Mouse (Mus musculus) hindbrain, embryonic 16.5 days (tissue): Measurements from ENCODE around the gene Xirp1. TPM values are rescaled to one million over a fixed set of nuclear protein-coding genes. Genes with fewer than 3 reads are reported as not detected.

Source experiments
- ATAC-seq: fragments of 200-750 bp; cut with Nextera tagmentation; 2 replicates; pipeline ENCODE4 v1.8.0; 2017; ENCODE audit warnings: moderate TSS enrichment, moderate library complexity
- H3K27ac ChIP-seq: fragments of 300-500 bp; sonication (generic); 2 replicates; pipeline ENCODE4 v1.5.1; 2014; ENCODE audit warnings: low read depth, mild to moderate bottlenecking, control low read depth, low read length, moderate library complexity
- H3K27me3 ChIP-seq: fragments of 300-500 bp; sonication (generic); replicated peaks from 2 replicates; pipeline ENCODE4 v1.6.1; 2014; ENCODE audit warnings: low read length; ENCODE audit not compliant: control insufficient read depth, insufficient read depth
- H3K36me3 ChIP-seq: fragments of 300-500 bp; sonication (generic); 2 replicates; pipeline ENCODE4 v1.6.1; 2014; ENCODE audit warnings: mild to moderate bottlenecking, low read length, moderate library complexity, mixed read lengths; ENCODE audit not compliant: control insufficient read depth, insufficient read depth
- H3K4me1 ChIP-seq: fragments of 300-500 bp; sonication (generic); 2 replicates; pipeline ENCODE4 v1.6.1; 2014; ENCODE audit warnings: low read depth, low read length; ENCODE audit not compliant: control insufficient read depth, insufficient read depth
- H3K4me2 ChIP-seq: fragments of 300-500 bp; sonication (generic); 2 replicates; pipeline ENCODE4 v1.6.1; 2014; ENCODE audit warnings: mild to moderate bottlenecking, low read length, control low read depth, moderate library complexity
- H3K4me3 ChIP-seq: fragments of 300-500 bp; sonication (generic); 2 replicates; pipeline ENCODE4 v1.5.1; 2014; ENCODE audit warnings: mild to moderate bottlenecking, low read length, control low read depth, moderate library complexity
- H3K9ac ChIP-seq: fragments of 300-500 bp; sonication (generic); 2 replicates; pipeline ENCODE4 v1.6.1; 2014; ENCODE audit warnings: low read depth, mild to moderate bottlenecking, control low read depth, low read length, moderate library complexity
- H3K9me3 ChIP-seq: fragments of 300-500 bp; sonication (generic); 2 replicates; pipeline ENCODE4 v1.6.1; 2014; ENCODE audit warnings: mild to moderate bottlenecking, low read length, moderate library complexity; ENCODE audit not compliant: control insufficient read depth
- WGBS: fragments of 180-500 bp; shearing (Covaris S2); extraction: QIAGEN DNeasy Blood & Tissue Kit; methylation state at CpG from one replicate; pipeline ENCODE4 v1.1.7; 2014; 5-methylcytosine and 5-hydroxymethylcytosine counted together
- polyA plus RNA-seq: library from polyadenylated mRNA; unstranded; fragments of >200 nt; fragmentation: Nextera tagmentation; extraction: Ambion mirVana; gene quantifications from 2 replicates; pipeline ENCODE4 v1.2.1, GENCODE M21; 2015

The Xirp1 gene
- polyA plus RNA-seq, 1 experiment from 2014 or later, result not detected

- Histone ChIP-seq H3K9me3 (no peaks in the 10 kb centered on the region), H3K9ac (no peak overlapping the region), H3K4me2 (no peak overlapping the region), H3K4me3 (no peak overlapping the region), H3K27ac (no peak overlapping the region; the same call in 1 of the 2 replicates), H3K27me3 (no peaks in the 10 kb centered on the region), H3K4me1 (peaks cover 16% of the 10 kb centered on the region), H3K36me3 (no peaks in the 10 kb centered on the region)
- no peak for ATAC-seq
- WGBS, result 72% methylated on average over 12 of the region's 12 CpGs
Observed at GRCm38 (mm10) chr9:119972582-119972981, 50.8 kb downstream of the Xirp1 start.

GRCm38 (mm10) chr9:119972166-119972565, 51.2 kb downstream of the Xirp1 start:
- Histone ChIP-seq H3K9me3 (no peaks in the 10 kb centered on the region), H3K4me2 (no peak overlapping the region), H3K9ac (no peak overlapping the region), H3K4me1 (peaks cover 13% of the 10 kb centered on the region), H3K27ac (no peak overlapping the region; the same call in 1 of the 2 replicates), H3K36me3 (no peaks in the 10 kb centered on the region), H3K4me3 (no peak overlapping the region), H3K27me3 (no peaks in the 10 kb centered on the region)
- WGBS, result 83% methylated on average over 10 of the region's 10 CpGs
- no peak for ATAC-seq

GRCm38 (mm10) chr9:119970763-119971656, 52.4 kb downstream of the Xirp1 start:
- 66% methylated on average over 7 of the region's 7 CpGs for WGBS
- peak overlapping the region; percentile 55 for H3K27ac ChIP-seq
- no peaks in the 10 kb centered on the region for H3K27me3 ChIP-seq
- peak; percentile 70 for ATAC-seq
- no peaks in the 10 kb centered on the region for H3K9me3 ChIP-seq
- H3K4me3 ChIP-seq, result no peak overlapping the region
- no peak overlapping the region for H3K4me2 ChIP-seq
- H3K36me3 ChIP-seq, result no peaks in the 10 kb centered on the region
- H3K9ac ChIP-seq, result no peak overlapping the region
- H3K4me1 ChIP-seq, result peaks cover 11% of the 10 kb centered on the region

GRCm38 (mm10) chr9:119970221-119970620, 53.2 kb downstream of the Xirp1 start:
- peak overlapping the region; percentile 26; the same call in 1 of the 2 replicates for H3K27ac ChIP-seq
- ATAC-seq, result peak; percentile 31; the same call in 1 of the 2 replicates

GRCm38 (mm10) chr9:119969811-119970210, 53.6 kb downstream of the Xirp1 start:
- no peak for ATAC-seq
- Histone ChIP-seq H3K9ac (no peak overlapping the region), H3K4me2 (no peak overlapping the region), H3K4me3 (no peak overlapping the region), H3K4me1 (peaks cover 11% of the 10 kb centered on the region), H3K9me3 (no peaks in the 10 kb centered on the region), H3K27me3 (no peaks in the 10 kb centered on the region), H3K36me3 (no peaks in the 10 kb centered on the region), H3K27ac (no peak overlapping the region)
- 80% methylated on average over 7 of the region's 7 CpGs for WGBS

More at GRCm38 (mm10) chr9:119970221-119970620, 53.2 kb downstream of the Xirp1 start:
- Histone ChIP-seq H3K4me2 (no peak overlapping the region), H3K36me3 (no peaks in the 10 kb centered on the region), H3K27me3 (no peaks in the 10 kb centered on the region), H3K9me3 (no peaks in the 10 kb centered on the region), H3K4me1 (peaks cover 11% of the 10 kb centered on the region), H3K4me3 (no peak overlapping the region), H3K9ac (no peak overlapping the region)
- 35% methylated on average over 6 of the region's 6 CpGs for WGBS

GRCm38 (mm10) chr9:119966221-119966910, 57.0 kb downstream of the Xirp1 start:
- no peak overlapping the region for H3K4me2 ChIP-seq
- no peaks in the 10 kb centered on the region for H3K36me3 ChIP-seq
- peaks cover 11% of the 10 kb centered on the region for H3K4me1 ChIP-seq
- no peak overlapping the region for H3K4me3 ChIP-seq
- ATAC-seq, result no peak
- H3K9me3 ChIP-seq, result no peaks in the 10 kb centered on the region
- 81% methylated on average over 26 of the region's 26 CpGs for WGBS
- H3K9ac ChIP-seq, result no peak overlapping the region
- no peak overlapping the region for H3K27ac ChIP-seq
- H3K27me3 ChIP-seq, result no peaks in the 10 kb centered on the region; the same call in 1 of the 2 replicates

GRCm38 (mm10) chr9:119965186-119965585, 58.2 kb downstream of the Xirp1 start:
- no peaks in the 10 kb centered on the region; the same call in 1 of the 2 replicates for H3K27me3 ChIP-seq
- no peaks in the 10 kb centered on the region for H3K9me3 ChIP-seq
- no peak overlapping the region for H3K4me3 ChIP-seq
- H3K4me2 ChIP-seq, result no peak overlapping the region
- no peaks in the 10 kb centered on the region for H3K36me3 ChIP-seq
- H3K9ac ChIP-seq, result no peak overlapping the region
- no peak overlapping the region for H3K27ac ChIP-seq
- no peak for ATAC-seq
- H3K4me1 ChIP-seq, result no peaks in the 10 kb centered on the region
- WGBS, result 74% methylated on average over 3 of the region's 3 CpGs

GRCm38 (mm10) chr9:119964206-119964605, 59.2 kb downstream of the Xirp1 start:
- Histone ChIP-seq H3K9ac (no peak overlapping the region), H3K4me1 (no peaks in the 10 kb centered on the region), H3K4me2 (no peak overlapping the region), H3K27ac (no peak overlapping the region), H3K36me3 (no peaks in the 10 kb centered on the region), H3K27me3 (no peaks in the 10 kb centered on the region; the same call in 1 of the 2 replicates), H3K9me3 (no peaks in the 10 kb centered on the region), H3K4me3 (no peak overlapping the region)
- 80% methylated on average over 3 of the region's 3 CpGs for WGBS
- ATAC-seq, result no peak
